Mouse (Mus musculus) myocyte (in vitro differentiated cells): Measurements from ENCODE around the gene Postn.

Experiments
- CEBPB ChIP-seq: IDR thresholded peaks from 2 replicates; pipeline ENCODE4 v1.6.1; 2011; ENCODE audit warnings: mild to moderate bottlenecking, moderate library complexity; ENCODE audit not compliant: poor library complexity, insufficient read depth, severe bottlenecking
- E2F4 ChIP-seq: IDR thresholded peaks from one replicate; pipeline ENCODE4 v1.6.1; 2011; ENCODE audit warnings: mild to moderate bottlenecking, control low read depth, moderate library complexity; ENCODE audit not compliant: insufficient read depth
- MAX ChIP-seq: IDR thresholded peaks from one replicate; pipeline ENCODE4 v1.6.1; 2011; ENCODE audit warnings: low read depth, mild to moderate bottlenecking, control low read depth
- MYOD1 ChIP-seq, 3 experiments: IDR thresholded peaks; one replicate each; pipeline ENCODE4 v1.6.1; 2011; ENCODE audit warnings: control low read depth in 2 of 3, low read depth in 2 of 3, mild to moderate bottlenecking in 2 of 3, moderate library complexity in 1 of 3; ENCODE audit not compliant: insufficient read length in 2 of 3, control insufficient read depth in 1 of 3
- MYOG ChIP-seq, 3 experiments: IDR thresholded peaks; one replicate each; pipeline ENCODE4 v1.6.1; 2011; ENCODE audit warnings: control low read depth in 2 of 3, low read depth in 2 of 3, mild to moderate bottlenecking in 2 of 3; ENCODE audit not compliant: insufficient read length in 2 of 3, control insufficient read depth in 1 of 3, insufficient read depth in 1 of 3
- POLR2A ChIP-seq: IDR thresholded peaks from one replicate; pipeline ENCODE4 v1.6.1; 2011; ENCODE audit warnings: low read depth, mild to moderate bottlenecking, control low read depth, moderate library complexity; ENCODE audit not compliant: insufficient read length
- POLR2AphosphoS2 ChIP-seq: IDR thresholded peaks from one replicate; pipeline ENCODE4 v1.6.1; 2011; ENCODE audit warnings: low read depth, control low read depth; ENCODE audit not compliant: insufficient read length
- REST ChIP-seq: IDR thresholded peaks from one replicate; pipeline ENCODE4 v1.6.1; 2011; ENCODE audit warnings: mild to moderate bottlenecking, control low read depth, moderate library complexity; ENCODE audit not compliant: insufficient read depth, insufficient read length
- USF1 ChIP-seq: IDR thresholded peaks from one replicate; pipeline ENCODE4 v1.6.1; 2011; ENCODE audit warnings: low read depth, mild to moderate bottlenecking, control low read depth, moderate library complexity

GRCm38 (mm10) chr3:54417833-54418386 lies 57.0 kb downstream of the Postn start:
- no peak for TF ChIP-seq E2F4
- no peak for TF ChIP-seq CEBPB
- no peak for TF ChIP-seq POLR2A
- no peak for TF ChIP-seq REST
- TF ChIP-seq MYOD1 (IDR thresholded peaks at IDR 0.05; ENCODE audit: control insufficient read depth in 1 of 3, insufficient read length in 2 of 3, low read depth in 2 of 3): no peak
- TF ChIP-seq MYOG (IDR thresholded peaks at IDR 0.05; ENCODE audit: control insufficient read depth in 1 of 3, insufficient read depth in 1 of 3, insufficient read length in 2 of 3, low read depth in 2 of 3): no peak
- no peak for TF ChIP-seq USF1
- TF ChIP-seq POLR2AphosphoS2: no peak
- TF ChIP-seq MAX: no peak
